Mouse (Mus musculus): ENCODE data around the gene Mobp.
A peak's percentile ranks its signal among the peaks of the same experiment; 100 is the strongest.

The Mobp gene

DNA sequence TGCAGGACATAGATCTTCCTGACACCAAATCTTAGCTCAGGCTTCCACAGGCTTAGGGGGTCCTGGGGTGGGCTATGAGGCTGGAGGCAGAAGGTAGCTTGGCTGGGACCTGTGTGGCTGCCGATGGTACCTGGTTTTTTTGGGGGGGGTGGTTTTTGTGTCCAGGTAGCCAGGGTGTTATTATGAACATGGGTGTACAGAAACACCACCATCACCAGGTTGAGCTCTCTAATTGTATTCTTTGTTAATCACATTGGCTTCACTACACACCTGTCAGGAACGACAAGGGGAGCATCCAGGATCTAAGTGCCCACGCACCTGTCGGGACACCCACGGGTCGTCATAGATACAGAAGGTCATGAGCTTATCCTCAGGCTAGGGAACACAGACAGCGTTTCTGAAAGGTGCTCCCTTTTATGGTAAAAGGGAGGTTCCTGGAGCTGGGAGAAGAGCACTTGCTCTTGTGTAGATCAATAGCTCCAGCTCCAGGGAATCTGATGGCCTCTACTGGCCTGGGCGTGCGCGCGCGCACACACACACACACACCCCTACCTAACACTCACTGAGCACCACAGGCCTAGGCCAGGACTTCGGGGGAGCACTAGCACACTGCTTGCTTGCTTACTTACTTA is 14.9 kb upstream of the Mobp start:
- no peak for DNase-seq (ENCODE audit: low spot score in 2 of 2)

DNA sequence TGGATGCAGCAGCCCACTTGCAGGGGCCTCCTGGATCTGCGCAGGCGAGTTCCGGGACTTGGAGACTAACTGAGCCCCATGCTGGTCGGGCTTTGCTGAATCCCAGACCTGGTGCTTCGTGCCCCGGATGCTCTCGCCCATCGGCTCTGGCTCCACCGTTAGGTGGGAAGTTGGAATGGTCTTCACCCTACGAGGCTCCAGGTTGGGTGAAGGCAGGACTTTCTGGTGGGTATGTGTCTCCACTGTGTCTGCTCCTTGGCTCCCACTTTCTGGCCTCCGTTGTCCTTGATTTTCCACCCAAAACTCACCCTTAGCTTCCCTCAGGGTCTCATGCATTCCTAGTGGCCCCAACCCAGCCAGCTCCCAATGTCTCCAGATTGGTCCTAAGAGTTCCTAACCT is 14.1 kb upstream of the Mobp start:
- no peak for DNase-seq (ENCODE audit: low spot score in 2 of 2)

DNA sequence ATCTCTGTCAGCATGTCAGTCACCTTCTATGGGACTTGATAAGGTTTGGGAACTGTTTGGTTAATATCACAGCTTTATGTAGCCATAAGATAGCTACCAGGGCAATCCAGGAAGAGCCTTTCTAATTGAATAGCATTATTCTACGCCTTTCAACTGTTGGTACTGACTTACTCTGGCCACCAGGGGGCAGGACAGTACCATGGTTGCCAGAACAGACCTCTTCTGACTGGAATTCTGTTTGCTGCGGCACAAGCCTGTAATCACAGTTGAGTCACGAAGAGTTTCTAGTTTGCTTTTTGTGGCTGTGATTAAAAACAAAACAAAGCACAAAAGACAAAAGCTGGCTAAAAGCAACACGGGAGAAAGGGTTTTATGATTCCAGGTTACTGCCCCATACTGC is 8.9 kb upstream of the Mobp start:
- DNase-seq (ENCODE audit: low spot score in 2 of 2) = peak; percentile 29 to 54

DNA sequence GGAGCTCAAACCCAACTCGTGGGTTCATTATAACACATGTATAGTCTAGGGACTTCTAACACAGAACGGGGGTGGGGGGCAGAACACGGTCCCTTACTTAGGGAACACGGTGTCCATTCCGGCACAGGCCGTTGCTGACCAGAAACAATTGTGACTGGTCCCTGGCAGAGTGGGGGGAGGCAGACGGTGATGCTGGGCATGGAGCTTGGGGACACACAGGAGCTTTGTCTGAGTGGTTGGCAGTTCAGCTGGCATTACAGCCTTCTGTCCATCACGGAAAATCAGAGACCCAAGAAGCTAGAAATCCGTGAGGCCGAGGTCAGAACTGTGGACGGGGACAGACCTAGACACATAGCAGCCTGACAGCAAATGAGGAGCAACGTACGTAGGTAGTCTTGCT is 5.0 kb upstream of the Mobp start:
- DNase-seq (ENCODE audit: low spot score in 2 of 2) = no peak

DNA sequence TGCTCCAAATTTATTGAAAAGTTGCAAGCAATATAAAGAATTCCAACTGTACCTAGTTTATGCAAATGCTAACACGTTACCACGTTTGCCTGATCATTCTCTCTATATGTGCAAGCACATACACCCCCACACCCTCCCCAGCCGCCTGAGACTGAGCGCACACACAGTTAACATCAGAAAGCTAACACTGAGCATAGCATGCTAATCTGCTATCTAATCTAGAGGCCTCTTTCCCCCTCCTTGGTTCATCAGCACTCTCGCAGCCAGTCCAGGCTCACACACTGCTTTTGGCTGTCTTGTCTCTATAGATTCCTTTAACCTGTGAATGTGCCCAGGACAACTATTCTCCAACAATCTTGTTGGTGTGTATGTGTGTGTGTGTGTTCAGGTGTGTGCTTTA is 1.6 kb downstream of the Mobp start:
- no peak for DNase-seq (ENCODE audit: low spot score in 2 of 2)

DNA sequence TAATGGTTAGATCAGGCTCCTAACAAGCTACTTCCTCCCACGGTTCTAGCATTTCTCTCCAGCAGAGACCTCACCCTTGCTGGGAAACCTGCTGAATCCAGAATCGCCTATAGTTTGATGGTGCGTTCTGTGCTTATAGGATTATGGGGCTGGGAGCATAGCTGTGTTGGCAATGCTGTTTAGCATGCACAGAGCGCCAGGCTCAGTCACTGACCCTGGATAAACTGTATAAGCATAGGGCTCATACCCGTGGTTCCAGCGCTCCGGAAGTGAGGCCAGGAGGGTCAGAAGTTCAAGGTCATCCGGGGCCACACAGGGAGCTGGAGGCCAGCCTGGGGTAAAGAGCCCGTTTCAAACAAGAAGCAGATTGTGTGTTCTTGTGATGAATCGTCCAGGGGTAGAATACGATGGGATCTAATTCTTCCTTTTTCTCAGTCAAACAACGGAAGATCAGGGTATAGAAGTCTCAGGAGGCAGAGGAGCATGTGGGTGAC is 2.4 kb downstream of the Mobp start:
- DNase-seq (ENCODE audit: low spot score in 2 of 2) = no peak

DNA sequence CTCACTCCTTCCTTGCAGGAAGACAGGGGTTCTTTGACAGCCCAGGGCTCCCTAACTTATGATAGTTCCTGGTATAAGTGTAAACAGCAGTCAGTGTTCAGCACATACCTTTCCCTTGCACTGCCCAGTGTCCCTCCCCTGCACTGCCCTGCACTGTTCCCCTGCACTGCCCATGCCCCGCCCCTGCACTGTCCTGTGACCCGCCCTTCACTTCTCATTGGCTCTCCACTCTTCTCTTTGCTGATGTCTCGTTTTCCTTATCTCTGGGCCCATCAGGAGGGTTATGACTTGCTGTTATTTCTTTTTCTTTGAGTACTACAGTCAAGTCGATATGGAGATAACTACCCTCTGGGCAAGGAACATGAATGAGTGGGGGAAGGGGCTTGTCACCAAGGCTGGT is 8.5 kb downstream of the Mobp start:
- DNase-seq (ENCODE audit: low spot score in 2 of 2) = no peak

DNA sequence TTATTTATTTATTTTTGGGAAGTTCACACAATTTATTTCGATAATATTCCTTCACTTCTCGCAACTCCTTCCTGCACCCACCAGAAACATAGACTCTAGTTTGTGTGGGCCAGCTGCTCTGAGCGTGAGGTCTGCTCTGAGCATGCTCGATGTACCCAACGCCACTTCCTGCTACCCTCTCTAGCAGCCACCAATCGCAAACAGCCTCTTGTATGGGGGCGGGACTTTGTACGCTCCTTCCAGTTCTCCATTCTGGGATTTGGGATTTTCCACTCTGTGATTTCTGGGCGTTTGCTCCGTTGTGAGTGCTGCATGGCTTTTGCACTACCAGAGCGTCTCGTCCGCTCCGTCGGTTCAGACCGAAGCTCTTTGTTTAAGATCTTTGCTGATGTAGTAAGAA is 14.4 kb downstream of the Mobp start:
- no peak for DNase-seq (ENCODE audit: low spot score in 2 of 2)

DNA sequence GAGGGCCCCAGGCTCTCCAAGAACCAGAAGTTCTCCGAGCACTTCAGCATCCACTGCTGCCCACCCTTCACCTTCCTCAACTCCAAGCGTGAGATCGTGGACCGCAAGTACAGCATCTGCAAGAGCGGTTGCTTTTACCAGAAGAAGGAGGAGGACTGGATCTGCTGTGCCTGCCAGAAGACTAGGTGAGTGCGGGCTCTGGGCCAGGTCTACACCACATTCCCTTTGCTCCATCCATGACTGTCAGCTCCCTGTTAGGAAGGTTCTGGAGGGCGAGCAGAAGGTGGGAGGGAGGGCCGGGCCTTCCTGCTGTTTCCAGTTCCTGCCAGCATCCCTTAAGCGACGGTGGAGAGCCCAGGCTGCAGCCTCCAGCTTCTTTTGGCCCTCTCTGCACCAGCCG is 18.3 kb downstream of the Mobp start:
- DNase-seq (ENCODE audit: low spot score in 2 of 2) = no peak

DNA sequence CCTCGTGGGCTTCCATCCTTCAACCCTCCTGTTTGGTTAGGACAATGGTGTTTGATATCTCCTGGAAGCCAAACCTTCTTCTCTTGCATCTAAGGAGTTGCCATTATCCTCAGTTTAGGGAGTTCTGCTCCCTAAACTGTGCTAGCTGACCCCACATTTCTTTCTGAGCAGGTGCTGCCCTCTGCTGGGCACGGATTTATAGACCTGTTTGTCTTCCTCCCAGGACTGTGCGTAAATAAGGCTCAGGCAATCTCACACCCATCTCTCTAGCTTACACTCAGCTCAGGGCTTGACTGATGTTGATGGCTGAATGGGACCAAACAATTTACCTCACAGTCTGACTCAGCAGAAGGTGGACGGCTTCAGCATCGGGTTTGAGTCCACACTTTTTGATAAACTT is 21.8 kb downstream of the Mobp start:
- DNase-seq (ENCODE audit: low spot score in 2 of 2) = no peak

DNA sequence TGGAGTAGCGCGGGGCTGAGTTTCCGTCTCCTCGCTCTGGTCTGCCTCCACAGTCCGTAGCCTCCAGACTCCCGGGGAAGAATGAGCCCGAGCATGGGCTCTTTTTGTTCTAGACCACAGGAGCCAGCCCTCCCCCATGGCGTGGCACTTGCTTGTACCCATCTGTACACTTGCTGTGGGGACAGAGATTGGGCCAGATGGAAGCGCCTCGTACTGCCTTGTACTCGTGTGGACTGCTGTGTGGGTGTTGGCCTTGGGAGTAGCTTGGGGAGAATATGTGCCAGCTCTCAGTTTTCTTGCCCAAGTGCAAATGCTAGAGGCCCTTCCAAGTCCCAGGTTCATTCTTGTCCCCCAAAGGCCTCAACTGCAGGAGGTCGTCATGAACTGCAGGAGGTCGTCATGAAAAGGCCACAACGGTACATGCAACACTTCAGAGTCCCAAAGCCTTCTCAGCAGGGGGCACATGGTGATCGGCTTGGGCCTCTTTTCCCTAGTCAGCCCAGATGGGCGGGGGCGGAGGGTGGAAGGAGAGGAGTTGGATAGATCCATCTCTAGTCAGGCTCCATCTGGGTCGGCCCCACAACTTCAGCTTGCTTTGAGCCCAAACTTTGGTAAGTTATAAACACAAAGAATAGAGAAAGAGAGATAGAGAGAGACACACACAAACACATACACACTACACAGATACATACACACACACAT is 25.1 kb downstream of the Mobp start:
- DNase-seq (ENCODE audit: low spot score in 2 of 2) = peak; percentile 52 to 66

DNA sequence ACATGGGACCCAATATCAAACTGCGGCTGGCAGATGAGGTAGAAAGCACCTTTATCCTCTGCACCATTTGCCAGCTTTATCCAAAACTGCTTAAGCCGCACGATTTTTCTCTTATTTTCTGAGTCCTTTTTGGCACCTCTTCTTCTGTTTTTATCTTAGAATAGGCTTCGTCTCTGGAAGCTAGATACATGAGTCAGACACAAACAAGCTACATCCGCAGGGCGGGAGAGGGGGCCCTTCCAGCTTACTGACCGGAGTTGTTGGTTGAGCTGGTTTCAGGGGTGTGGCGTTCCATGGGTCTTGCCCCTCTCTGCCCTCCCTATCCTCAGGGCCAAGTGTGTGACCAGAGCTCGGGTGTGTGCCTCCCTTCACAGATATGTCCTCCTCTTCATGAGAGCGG is 29.3 kb downstream of the Mobp start:
- no peak for DNase-seq (ENCODE audit: low spot score in 2 of 2)

DNA sequence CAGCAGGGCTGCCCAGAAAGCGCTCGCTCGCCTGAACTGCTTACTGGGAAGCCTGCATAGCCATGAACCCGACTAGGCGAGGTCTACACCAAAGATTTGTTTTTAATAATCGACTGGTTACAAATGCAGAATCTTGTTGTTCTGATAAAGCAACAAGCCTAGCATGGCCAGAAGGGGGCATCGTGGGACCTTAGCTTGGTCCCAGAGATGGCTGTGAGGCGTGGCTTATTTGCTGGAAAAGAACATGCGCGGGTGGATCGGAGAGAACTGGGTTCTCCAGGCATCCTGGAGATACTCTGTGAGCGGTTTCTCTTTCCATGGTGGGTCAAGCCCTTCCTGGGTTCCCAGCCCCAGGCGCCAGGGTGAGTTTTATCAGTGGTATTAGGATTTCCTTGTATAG is 35.0 kb downstream of the Mobp start:
- peak; percentile 59 to 73 for DNase-seq (ENCODE audit: low spot score in 2 of 2)

DNA sequence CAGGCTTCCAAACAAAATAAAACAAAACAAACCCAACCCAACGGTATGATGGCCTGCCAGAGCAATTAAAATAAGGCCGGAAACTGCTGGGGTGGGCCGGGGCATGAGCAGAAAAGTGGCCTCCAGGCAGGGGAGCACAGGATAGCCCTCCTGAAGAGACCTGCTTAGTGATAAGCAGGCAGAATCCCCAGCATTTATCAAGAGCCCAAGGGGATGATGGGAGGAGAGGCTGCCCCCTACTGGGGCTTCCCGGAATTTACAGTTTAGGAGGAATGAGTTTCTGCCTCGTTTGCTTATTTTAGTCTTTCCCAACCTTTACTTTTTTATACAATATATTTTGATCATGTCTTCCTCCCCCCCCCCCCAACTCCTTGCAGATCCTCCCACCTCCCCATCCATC is 37.3 kb downstream of the Mobp start:
- no peak for DNase-seq (ENCODE audit: low spot score in 2 of 2)

DNA sequence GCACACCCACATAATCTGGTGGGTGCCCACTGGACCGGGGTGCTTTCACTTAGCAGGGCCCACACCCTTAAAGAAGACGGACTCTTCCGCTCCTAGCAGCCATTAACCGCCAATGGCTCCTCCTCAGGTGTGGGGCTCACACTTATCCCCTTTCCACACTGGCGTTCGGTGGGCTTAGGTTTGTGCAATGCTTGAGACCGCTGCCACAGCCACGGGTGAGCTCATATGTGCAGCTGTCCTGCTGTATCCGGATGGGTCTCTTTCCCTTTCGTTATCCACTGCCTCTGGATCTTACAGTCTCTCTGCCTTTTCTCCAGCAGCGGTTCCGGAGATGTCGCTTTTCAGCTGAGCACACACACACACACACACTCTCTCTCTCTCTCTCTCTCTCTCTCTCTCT is 41.4 kb downstream of the Mobp start:
- no peak for DNase-seq (ENCODE audit: low spot score in 2 of 2)

DNA sequence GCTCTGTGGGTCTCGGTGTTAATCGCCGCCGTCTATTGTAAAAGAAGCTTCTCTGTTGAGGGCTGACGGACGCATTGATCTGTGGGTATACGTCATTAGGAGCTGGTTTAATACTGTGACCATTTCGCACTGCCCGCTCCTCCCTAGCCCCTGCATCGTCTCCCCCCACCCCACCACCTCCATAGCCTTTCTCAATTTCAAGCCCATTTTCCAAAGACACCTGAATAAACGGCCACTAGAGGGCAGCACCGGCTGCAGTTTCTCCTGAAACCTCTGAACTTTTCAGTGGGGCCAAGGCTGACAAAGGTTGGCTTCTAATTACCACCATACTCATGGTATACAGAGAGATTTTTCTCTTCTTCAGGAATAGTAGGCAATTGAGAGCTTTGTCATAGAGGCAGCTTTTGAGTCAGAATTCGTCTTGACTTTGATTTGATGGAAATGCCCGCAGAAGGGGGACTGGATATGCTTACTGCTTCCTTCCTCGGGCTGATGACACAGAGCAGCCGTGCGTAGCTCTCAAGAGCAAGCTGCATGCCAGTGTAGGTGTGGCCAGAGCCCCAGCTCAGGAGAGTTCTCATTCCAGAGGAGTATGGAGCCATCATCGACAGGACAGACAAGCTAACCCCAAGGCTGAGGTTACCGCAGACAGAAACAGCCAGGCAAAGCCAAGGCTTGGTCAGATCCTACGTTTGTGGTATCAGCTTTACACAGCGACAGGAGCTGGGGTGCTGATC is 42.0 kb downstream of the Mobp start:
- DNase-seq (ENCODE audit: low spot score in 2 of 2) = peak; percentile 81 to 82

DNA sequence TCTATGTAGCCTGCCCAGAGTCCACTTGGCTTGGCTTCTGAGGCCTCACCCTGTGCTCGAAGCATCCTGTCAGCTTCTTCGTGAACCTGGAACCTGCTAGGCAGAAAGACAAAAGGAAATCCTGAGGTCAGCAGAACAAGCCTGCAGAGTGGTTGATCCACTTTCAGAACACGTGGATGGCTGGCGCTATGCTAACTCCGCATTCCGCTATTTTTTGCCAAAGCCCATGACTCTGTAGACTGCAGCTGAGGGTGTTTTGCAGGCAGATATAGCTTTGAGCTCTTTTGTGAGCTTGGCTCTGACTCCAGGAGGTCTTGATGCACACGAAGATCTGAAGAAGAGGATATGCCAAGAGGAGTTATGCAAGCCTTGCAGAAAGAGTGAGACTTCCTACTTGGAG is 43.2 kb downstream of the Mobp start:
- peak; percentile 48 to 76 for DNase-seq (ENCODE audit: low spot score in 2 of 2)

DNA sequence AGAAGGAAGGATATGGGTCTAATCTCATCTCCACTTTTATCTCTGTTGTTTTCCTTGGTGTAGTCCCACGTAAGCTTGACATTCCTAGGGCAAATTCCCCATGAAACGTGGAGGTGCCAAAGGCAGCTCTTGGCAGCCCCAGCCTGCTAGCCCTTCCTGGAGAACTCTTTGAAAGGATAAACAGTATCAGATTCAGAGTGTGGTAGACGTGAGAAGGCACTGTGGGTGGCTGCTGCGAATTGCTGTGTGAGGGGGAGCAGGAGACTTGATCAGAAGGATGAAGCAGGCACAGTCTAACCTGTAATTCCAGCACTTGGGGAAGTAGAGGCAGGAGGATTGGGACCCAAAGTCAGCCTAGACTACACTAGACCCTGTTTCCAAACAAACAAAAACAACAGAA is 51.4 kb downstream of the Mobp start:
- DNase-seq (ENCODE audit: low spot score in 2 of 2) = no peak

DNA sequence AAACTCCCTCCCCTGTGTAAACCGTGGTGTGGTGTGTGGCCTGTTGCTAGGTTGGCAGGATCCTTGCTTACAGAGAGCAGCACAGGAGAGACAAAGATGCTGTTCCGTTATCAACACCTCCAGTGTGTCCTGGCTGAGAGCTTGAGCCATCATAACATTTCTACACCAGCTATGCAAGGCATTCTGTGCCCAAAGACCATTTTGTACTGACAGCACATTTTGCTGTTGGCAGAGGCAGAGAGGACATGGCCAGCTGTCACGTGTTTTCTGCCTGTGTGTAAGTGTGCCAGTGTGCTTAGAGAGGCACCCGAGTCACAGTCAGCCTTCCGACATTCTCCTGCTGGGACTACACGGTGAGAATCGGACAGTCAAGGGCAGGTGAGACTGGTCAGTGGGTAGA is 52.2 kb downstream of the Mobp start:
- DNase-seq (ENCODE audit: low spot score in 2 of 2) = no peak

DNA sequence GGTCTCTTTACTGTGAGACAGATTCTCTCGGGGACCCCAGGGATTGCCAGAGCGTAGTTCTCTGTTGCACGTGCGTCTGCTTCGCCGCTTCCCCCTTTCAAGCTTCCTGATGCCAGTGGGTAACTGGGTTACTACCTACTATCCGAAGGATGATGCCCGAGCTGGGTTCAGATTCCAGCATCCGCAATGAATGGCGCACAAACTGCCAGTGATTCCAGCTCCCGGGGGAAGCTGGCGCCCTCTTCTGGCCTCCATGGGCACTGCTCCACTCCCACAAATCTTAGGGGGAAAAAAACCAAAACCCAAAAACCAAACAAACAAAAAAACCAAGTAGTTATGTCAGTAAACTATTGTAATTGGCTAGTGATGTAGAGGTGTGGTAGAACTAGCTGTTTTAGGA is 53.2 kb downstream of the Mobp start:
- DNase-seq (ENCODE audit: low spot score in 2 of 2) = no peak

DNA sequence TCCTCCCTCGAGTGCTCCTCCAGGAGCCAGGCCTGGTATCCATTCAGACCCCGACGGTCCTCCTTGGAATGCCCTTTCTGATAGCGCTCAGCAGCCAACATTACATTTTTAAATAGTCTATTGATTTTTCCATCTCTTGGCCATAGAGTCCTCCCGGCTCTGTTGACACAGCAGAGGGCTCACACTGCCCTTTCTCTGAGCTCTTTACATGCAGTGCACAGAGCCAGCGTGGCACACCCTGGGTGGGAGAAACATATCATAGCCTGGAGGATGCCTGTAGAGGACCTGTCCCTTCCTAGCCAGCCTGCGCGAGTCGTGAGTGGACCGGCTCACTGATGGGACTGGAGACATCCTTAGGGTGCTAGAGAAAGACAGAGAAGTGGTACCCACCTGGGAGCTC is 54.4 kb downstream of the Mobp start:
- DNase-seq (ENCODE audit: low spot score in 2 of 2) = no peak

DNA sequence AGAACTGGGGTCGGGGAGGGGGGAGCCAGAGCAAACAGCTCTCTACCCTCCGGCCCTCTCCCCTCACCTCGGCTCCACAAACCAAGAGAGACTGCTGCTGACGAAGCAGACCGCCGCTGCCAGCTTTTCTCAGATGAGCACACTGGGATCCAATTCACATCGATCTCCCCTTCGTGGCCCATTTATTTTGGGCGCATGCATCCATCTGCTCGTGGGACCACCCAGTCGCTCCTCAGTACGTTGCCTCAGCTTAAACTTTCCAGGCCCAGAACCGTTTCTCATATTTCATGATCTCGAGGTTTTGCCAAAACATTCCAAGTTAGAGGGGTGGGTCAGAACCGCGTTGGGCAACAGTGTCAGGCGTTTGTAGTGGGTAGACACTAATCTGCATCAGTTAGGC is 57.4 kb downstream of the Mobp start:
- no peak for DNase-seq (ENCODE audit: low spot score in 2 of 2)

DNA sequence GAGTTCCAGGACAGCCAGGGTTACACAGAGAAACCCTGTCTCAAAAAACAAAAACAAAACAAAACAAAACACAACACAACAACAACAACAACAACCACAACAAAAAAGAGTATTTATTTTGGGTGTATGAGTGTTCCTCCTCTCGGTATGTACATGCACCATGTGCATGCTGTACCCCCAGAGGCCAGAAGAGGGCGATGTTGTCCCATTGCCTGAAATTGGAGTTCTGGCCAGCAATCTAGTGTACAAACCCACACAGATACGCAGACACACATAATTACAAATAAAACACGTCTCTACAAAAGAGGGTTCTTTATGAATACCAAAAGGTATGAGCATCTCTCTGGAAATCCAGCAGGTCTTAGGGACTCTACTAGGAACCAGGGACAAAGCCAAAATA is 60.6 kb downstream of the Mobp start:
- no peak for DNase-seq (ENCODE audit: low spot score in 2 of 2)

Measured in right cerebral cortex, postnatal 36 days (tissue).